Mouse (Mus musculus) heart, postnatal 36 days (tissue): ENCODE measurements around the gene Nav1. TPM values are rescaled to one million over a fixed set of nuclear protein-coding genes. Genes with fewer than 3 reads are reported as not detected.

Experiments
- DNase-seq, 2 experiments: peaks; one replicate each; pipeline ENCODE4 v3.0.0; 2021 to 2022
- intact Hi-C: fragments of 180-260 bp; cut with DNase I; formaldehyde crosslinking; loops from one replicate; pipeline ENCODE4 v1.15.1; 2025
- total RNA-seq, 2 experiments: library from RNA; stranded (reverse); gene quantifications; 2 replicates each; pipeline ENCODE4 v1.2.3; 2021

Nav1 gene
- 10 to 100 TPM; 18.6 to 20.8 TPM for total RNA-seq

- no peak for DNase-seq
- intact Hi-C loops = no loop called here
These were observed at the start of gene Nav1 for GRCm38 (mm10) chr1:135607019-135607418. TSS of gene Nav1 (minus strand) at chr1:135607295.

- no peak for DNase-seq
- intact Hi-C loops = no loop called here
These were observed 46.8 kb upstream of the Nav1 start for GRCm38 (mm10) chr1:135653909-135654308.

- no peak for DNase-seq
- intact Hi-C loops = no loop called here
These were observed 38.5 kb upstream of the Nav1 start for GRCm38 (mm10) chr1:135645459-135646195.

- intact Hi-C loops = no loop called here
- DNase-seq = peak in 1 of 2 experiments; percentile 56
These were observed 37.0 kb upstream of the Nav1 start for GRCm38 (mm10) chr1:135644110-135644509.

- intact Hi-C loops = no loop called here
- no peak for DNase-seq
These were observed 36.6 kb upstream of the Nav1 start for GRCm38 (mm10) chr1:135643691-135644090.

- intact Hi-C loops = no loop called here
- no peak for DNase-seq
These were observed 32.8 kb upstream of the Nav1 start for GRCm38 (mm10) chr1:135639853-135640252.

GRCm38 (mm10) chr1:135639093-135639492, 32.0 kb upstream of the Nav1 start:
- intact Hi-C loops = no loop called here
- DNase-seq = no peak

- intact Hi-C loops = no loop called here
- DNase-seq = no peak
These were observed 30.5 kb upstream of the Nav1 start for GRCm38 (mm10) chr1:135637574-135638008.

- DNase-seq = no peak
- intact Hi-C loops = no loop called here
These were observed 29.0 kb upstream of the Nav1 start for GRCm38 (mm10) chr1:135636111-135636511.

- no peak for DNase-seq
- intact Hi-C loops = no loop called here
These were observed 28.4 kb upstream of the Nav1 start for GRCm38 (mm10) chr1:135635323-135636064.

- DNase-seq = peak in 1 of 2 experiments; percentile 63
- intact Hi-C loops = no loop called here
These were observed 27.7 kb upstream of the Nav1 start for GRCm38 (mm10) chr1:135634791-135635190.

GRCm38 (mm10) chr1:135633884-135634283, 26.8 kb upstream of the Nav1 start:
- intact Hi-C loops = loop anchor here (2.0 kb wide), 1 partner anchor 25 kb away; no protein-coding TSS in a partner anchor
- no peak for DNase-seq

- intact Hi-C loops = loop anchor here (2.0 kb wide), 1 partner anchor 25 kb away; no protein-coding TSS in a partner anchor
- DNase-seq = no peak
These were observed 26.4 kb upstream of the Nav1 start for GRCm38 (mm10) chr1:135633478-135633877.

- no peak for DNase-seq
- intact Hi-C loops = loop anchor here (2.0 kb wide), 1 partner anchor 27 kb away; no protein-coding TSS in a partner anchor
These were observed 25.1 kb upstream of the Nav1 start for GRCm38 (mm10) chr1:135632199-135632598.

- intact Hi-C loops = loop anchor here (2.0 kb wide), 2 partner anchors 37 to 47 kb away; no protein-coding TSS in a partner anchor
- DNase-seq = peak; percentile 86 to 87
These were observed 24.4 kb upstream of the Nav1 start for GRCm38 (mm10) chr1:135631515-135631914.

- DNase-seq = no peak
- intact Hi-C loops = loop anchor here (2.0 kb wide), 2 partner anchors 39 to 45 kb away; no protein-coding TSS in a partner anchor
These were observed 22.8 kb upstream of the Nav1 start for GRCm38 (mm10) chr1:135629846-135630245.

GRCm38 (mm10) chr1:135626218-135626617, 19.1 kb upstream of the Nav1 start:
- intact Hi-C loops = no loop called here
- no peak for DNase-seq

- intact Hi-C loops = no loop called here
These were observed 18.6 kb upstream of the Nav1 start for GRCm38 (mm10) chr1:135625741-135626140.

GRCm38 (mm10) chr1:135624646-135625045, 17.6 kb upstream of the Nav1 start:
- DNase-seq = no peak
- intact Hi-C loops = no loop called here

More at GRCm38 (mm10) chr1:135625741-135626140, 18.6 kb upstream of the Nav1 start:
- no peak for DNase-seq

- intact Hi-C loops = no loop called here
- DNase-seq = no peak
These were observed 16.0 kb upstream of the Nav1 start for GRCm38 (mm10) chr1:135623136-135623535.

GRCm38 (mm10) chr1:135621307-135621706, 14.2 kb upstream of the Nav1 start:
- intact Hi-C loops = no loop called here
- peak; percentile 22 to 43 for DNase-seq
